Mouse (Mus musculus) urinary bladder, adult 2 months (tissue): ENCODE data around the gene Avl9. TPM values are rescaled to one million over a fixed set of nuclear protein-coding genes. Genes with fewer than 3 reads are reported as not detected.

Experiments used
- DNase-seq: peaks from one replicate; pipeline ENCODE4 v3.0.0; 2022; ENCODE audit warnings: low spot score
- polyA plus RNA-seq: library from polyadenylated mRNA; depleted of rRNA; stranded (reverse); fragments of >200 nt; gene quantifications from 2 replicates; pipeline ENCODE4 v1.2.3, GENCODE M21; 2012; rRNA removed

Avl9 gene
- polyA plus RNA-seq, 1 experiment = 10.6 TPM

DNA sequence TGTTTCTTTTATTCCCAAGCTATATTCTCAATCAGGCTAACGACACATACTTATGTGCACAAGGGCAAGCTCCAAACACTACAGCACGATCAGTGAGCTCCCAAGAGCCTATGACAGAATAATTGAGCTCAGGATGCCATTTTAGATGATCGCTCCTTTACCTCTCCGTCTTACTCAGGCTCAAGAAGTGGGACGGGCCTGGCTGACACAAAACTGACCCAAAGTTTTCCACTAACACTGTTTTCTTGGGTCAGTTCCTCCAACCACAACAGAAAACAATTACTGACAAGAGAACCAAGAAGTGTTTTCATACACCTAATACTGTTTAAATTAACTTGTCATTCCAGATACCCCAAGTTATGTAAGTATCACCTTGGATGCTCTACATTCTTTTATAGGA lies 80.1 kb downstream of the Avl9 start:
- no peak for DNase-seq

- DNase-seq = no peak
Observed at GRCm38 (mm10) chr6:56796232-56796631, 81.5 kb downstream of the Avl9 start.

GRCm38 (mm10) chr6:56796668-56797141 lies 82.0 kb downstream of the Avl9 start:
- DNase-seq = no peak

DNA sequence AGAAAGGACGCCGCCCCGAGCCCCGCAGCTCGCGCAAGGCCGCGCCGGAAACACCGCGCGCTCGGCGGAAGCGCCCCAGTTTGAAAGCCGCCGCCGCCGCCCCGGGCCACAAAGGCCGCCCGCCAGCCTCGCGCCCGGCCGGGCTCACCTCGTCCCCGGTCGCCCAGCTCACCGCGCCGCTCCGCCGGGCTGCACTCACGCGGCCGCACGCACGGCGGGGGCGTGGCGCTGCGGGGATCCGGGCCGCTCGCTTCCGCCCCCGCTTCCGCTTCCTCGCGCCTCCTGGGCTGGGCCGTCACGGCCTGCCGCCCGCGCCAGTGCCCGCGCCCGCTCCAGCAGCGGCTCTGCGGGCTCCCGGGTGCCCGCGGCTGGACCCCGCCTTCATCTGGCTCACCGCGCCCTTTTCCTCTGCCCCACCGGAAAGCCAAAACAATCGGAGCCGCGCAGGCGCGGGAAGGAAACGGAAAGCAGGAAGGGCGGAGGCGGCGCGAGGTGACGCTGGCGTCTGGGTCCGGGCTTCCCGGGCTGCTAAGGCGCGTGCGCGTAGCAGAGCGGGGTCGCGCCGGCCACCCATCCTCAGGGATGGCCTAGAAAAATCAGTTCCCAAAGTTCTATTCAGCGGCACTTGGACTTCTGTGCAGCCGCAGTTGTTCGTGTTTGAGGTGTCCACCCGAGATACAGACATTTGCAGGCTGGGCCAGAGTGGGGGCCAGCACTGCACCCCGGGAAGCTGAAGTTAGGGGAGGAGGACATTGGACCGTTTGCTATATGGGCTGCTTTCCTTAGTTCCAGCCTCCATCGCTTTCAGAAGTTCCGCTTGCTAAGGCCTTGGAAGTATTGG lies 82.8 kb downstream of the Avl9 start, which contains the start of gene Kbtbd2:
Gene Kbtbd2, minus strand, starts transcription at position 503 of the 841 bp plus-strand sequence.
- DNase-seq = peak; percentile 95

DNA sequence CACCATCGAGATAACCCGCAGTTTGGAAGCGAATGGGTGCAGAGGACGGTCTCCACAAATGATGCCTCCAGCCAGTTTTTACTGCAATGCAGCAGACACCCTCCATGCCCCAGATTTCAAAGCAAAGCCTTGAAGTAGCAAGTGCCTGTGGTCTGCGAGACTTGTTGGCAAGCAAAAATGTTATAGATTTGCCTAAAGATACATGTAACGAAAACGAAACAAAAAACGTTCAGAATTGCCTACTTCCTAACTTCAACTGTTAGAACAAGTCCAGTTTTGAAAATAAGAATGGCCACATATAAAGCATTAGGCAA lies 83.4 kb downstream of the Avl9 start:
- no peak for DNase-seq

- no peak for DNase-seq
Observed at GRCm38 (mm10) chr6:56805026-56805425, 90.3 kb downstream of the Avl9 start.

DNA sequence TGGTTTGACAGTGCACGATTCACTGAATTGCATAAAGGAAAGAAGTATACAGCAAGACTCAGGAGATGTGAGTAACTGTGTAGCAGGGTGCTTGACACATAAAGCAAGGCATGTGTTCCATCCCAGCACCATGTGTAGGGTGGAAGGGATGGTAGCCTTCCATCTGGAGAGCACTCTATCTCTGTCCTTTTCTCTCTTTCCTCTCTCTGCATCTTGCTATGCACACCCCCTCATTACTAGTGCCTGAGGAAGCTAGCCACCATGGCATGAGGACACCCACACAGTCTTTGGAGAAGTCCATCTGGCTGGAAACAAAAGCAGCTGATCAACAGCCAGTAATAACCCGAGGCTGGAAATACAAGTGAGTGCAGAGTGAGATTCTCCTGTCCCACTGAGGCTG lies 91.5 kb downstream of the Avl9 start:
- no peak for DNase-seq

DNA sequence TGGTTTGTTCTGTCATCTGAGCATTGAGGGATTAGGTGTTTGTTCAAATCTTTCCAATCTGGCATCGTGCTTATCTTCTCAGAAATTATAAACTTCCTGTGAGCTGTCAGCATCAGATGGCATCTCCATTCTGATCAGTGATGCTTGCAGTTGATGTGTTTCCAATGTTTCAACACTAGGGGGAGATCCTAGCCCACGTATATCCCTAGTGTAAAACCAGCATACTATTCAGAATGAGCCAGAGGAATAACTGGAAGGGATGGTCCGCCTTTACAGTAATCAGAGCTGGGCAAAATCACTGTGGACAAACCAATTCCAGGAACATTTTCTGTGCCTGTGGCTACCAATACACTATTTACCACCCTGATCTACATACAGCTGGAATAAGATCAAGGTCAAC lies 94.0 kb downstream of the Avl9 start:
- DNase-seq = no peak

Other genes starting within 250 kb of the Avl9 start
- 0.06 and 0.10 TPM in 2 replicates for gene Pde1c, start 145.8 kb upstream of the Avl9 start, polyA plus RNA-seq
- gene Lsm5, start 10.2 kb upstream of the Avl9 start, polyA plus RNA-seq = 36.3 and 45.1 TPM in 2 replicates
- 20.2 and 21.2 TPM in 2 replicates for gene Kbtbd2, start 82.9 kb downstream of the Avl9 start, polyA plus RNA-seq
- gene Fkbp9, start 117.2 kb downstream of the Avl9 start, polyA plus RNA-seq = 130 and 159 TPM in 2 replicates
- 24.3 and 29.7 TPM in 2 replicates for gene Nt5c3, start 209.0 kb downstream of the Avl9 start, polyA plus RNA-seq
- 0.26 and 0.32 TPM in 2 replicates for gene Vmn1r4, start 209.1 kb downstream of the Avl9 start, polyA plus RNA-seq